Mouse (Mus musculus): ENCODE data around the gene Cacna1e.

- TF ChIP-seq CTCF (IDR thresholded peaks at IDR 0.05) (no peak), EP300 (IDR thresholded peaks at IDR 0.05) (no peak)
These were observed 301.8 kb downstream of the Cacna1e start for GRCm38 (mm10) chr1:154582516-154582915.

All from lung, postnatal 0 days (tissue).